Mouse (Mus musculus) hindbrain, embryonic 11.5 days (tissue): Measurements from ENCODE around the gene Atcay. TPM values are rescaled to one million over a fixed set of nuclear protein-coding genes. Genes with fewer than 3 reads are reported as not detected.
A peak's percentile ranks its signal among the peaks of the same experiment; 100 is the strongest.

ENCODE experiments used
- ATAC-seq: fragments of 200-750 bp; cut with Nextera tagmentation; 2 replicates; pipeline ENCODE4 v1.8.0; 2017; ENCODE audit warnings: mild to moderate bottlenecking, moderate TSS enrichment, moderate library complexity; ENCODE audit not compliant: low FRiP score
- DNase-seq: peaks from one replicate; pipeline ENCODE4 v3.0.0-alpha.2; 2015; ENCODE audit warnings: low spot score
- H3K27ac ChIP-seq: fragments of 300-500 bp; sonication (generic); 2 replicates; pipeline ENCODE4 v1.5.1; 2014; ENCODE audit warnings: mild to moderate bottlenecking, low read depth, low read length
- H3K27me3 ChIP-seq: fragments of 300-500 bp; sonication (generic); 2 replicates; pipeline ENCODE4 v1.6.1; 2014; ENCODE audit warnings: mild to moderate bottlenecking, low read length, moderate library complexity, mixed read lengths; ENCODE audit not compliant: control insufficient read depth, insufficient read depth
- H3K36me3 ChIP-seq: fragments of 300-500 bp; sonication (generic); 2 replicates; pipeline ENCODE4 v1.6.1; 2014; ENCODE audit warnings: mild to moderate bottlenecking, low read length, moderate library complexity, mixed read lengths; ENCODE audit not compliant: control insufficient read depth, insufficient read depth
- H3K4me1 ChIP-seq: fragments of 300-500 bp; sonication (generic); replicated peaks from 2 replicates; pipeline ENCODE4 v1.6.1; 2014; ENCODE audit warnings: low read length, mixed read lengths; ENCODE audit not compliant: control insufficient read depth, insufficient read depth
- H3K4me2 ChIP-seq: fragments of 300-500 bp; sonication (generic); replicated peaks from 2 replicates; pipeline ENCODE4 v1.6.1; 2014; ENCODE audit warnings: mild to moderate bottlenecking, low read depth, low read length
- H3K4me3 ChIP-seq: fragments of 300-500 bp; sonication (generic); 2 replicates; pipeline ENCODE4 v1.5.1; 2014; ENCODE audit warnings: low read depth, low read length
- H3K9ac ChIP-seq: fragments of 300-500 bp; sonication (generic); 2 replicates; pipeline ENCODE4 v1.6.1; 2014; ENCODE audit warnings: low read depth, low read length
- H3K9me3 ChIP-seq: fragments of 300-500 bp; sonication (generic); 2 replicates; pipeline ENCODE4 v1.6.1; 2016; ENCODE audit warnings: low read length; ENCODE audit not compliant: control insufficient read depth
- WGBS: fragments of 180-500 bp; shearing (Covaris S2); extraction: QIAGEN DNeasy Blood & Tissue Kit; methylation state at CpG from one replicate; pipeline ENCODE4 v1.1.7; 2014; 5-methylcytosine and 5-hydroxymethylcytosine counted together
- polyA plus RNA-seq: library from polyadenylated mRNA; unstranded; fragments of >200 nt; fragmentation: Nextera tagmentation; extraction: Ambion mirVana; gene quantifications from 2 replicates; pipeline ENCODE4 v1.2.1, GENCODE M21; 2014

Atcay gene
- polyA plus RNA-seq, 1 experiment from 2014 or later, result 22.8 TPM

DNA sequence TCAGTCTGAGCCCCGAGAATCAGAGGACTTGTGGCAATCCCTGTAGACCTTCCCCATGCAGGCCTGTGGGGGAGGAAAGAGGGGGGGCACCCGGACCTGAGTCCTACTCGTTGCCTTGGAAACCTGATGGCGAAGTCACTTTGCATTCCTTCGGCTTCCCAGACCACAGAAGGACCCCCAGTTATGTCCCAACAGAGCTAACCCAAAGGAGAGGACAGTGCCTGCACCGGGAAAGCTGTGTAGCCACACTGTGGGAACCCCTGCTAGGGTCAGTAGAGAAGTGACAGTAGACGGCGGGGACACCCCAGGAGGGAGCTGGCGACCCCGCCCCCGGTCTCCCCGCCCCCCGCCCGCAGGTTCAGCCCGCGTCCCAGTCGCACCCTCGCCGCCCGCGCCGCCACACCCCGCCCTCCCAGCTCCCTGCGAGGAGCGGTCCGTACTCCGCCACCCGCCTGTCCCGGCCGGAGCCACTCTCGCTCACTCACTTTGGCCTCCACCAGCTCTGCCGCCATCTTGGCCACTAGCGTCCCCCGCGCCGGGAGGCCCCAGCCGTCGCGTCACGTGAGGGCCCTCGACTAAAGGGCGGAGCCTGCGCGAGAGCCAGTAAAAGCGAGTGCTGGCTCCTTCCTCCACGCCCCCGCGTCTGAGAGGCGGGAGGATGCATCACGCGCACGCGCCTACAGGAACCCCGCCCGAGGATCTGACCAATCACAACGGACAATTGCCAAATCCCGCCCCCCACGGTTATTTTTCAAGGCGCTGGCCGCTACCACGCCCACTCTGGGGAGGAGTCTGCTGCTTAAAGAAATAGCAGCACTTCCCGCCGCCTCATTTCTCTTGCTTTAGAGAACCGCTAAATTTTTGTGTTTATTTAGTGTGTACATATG is 63.2 kb downstream of the Atcay start, which contains the start of gene Pias4:
Gene Pias4, minus strand, starts transcription at position 724 of the 887 bp plus-strand sequence.
- H3K9me3 ChIP-seq, result no peaks in the 10 kb centered on the region
- no peaks in the 10 kb centered on the region for H3K27me3 ChIP-seq
- peak within 1 kb of the TSS; percentile 95 for H3K4me3 ChIP-seq
- H3K4me2 ChIP-seq, result peak within 1 kb of the TSS; percentile 66
- H3K4me1 ChIP-seq, result 0 out of 2 replicates have a peak, but pooled peaks cover 3% of the 10 kb centered on the region
- WGBS, result under 1% methylated on average over 63 of the region's 64 CpGs
- peak within 1 kb of the TSS; percentile 24; the same call in 1 of the 2 replicates for H3K27ac ChIP-seq
- DNase-seq (peak; percentile 100), ATAC-seq (peak; percentile 92)
- peak within 1 kb of the TSS; percentile 82 for H3K9ac ChIP-seq
- 0 out of 2 replicates have a peak, but pooled peaks cover 2% of the 10 kb centered on the region for H3K36me3 ChIP-seq

DNA sequence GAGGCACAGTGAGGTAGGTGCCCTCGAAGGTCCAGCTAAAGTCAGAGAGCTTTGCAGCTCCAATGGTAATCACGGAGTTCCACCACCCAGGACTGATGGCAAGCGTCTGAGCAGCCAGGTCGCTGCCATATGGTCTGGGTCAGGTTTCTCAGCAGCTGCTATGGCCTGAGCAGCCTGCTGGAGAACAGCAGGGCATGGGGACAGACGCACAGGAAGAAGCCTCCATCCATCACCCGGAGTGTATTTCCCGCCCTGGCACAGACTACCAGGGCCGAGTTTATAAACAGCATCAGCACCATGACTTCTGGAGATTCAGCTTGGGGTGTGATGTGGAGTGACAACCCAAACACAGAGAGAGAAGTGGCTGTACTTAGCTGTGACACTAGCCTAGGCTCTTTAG is 65.5 kb downstream of the Atcay start:
- Histone ChIP-seq H3K27ac (no peak overlapping the region), H3K9ac (no peak overlapping the region), H3K4me2 (no peak overlapping the region), H3K27me3 (no peaks in the 10 kb centered on the region), H3K36me3 (peaks cover 8% of the 10 kb centered on the region; the same call in 1 of the 2 replicates), H3K4me1 (0 out of 2 replicates have a peak, but pooled peaks cover 3% of the 10 kb centered on the region), H3K4me3 (no peak overlapping the region), H3K9me3 (no peaks in the 10 kb centered on the region)
- DNase-seq, result no peak
- ATAC-seq, result no peak
- WGBS, result 78% methylated on average over 8 of the region's 8 CpGs

DNA sequence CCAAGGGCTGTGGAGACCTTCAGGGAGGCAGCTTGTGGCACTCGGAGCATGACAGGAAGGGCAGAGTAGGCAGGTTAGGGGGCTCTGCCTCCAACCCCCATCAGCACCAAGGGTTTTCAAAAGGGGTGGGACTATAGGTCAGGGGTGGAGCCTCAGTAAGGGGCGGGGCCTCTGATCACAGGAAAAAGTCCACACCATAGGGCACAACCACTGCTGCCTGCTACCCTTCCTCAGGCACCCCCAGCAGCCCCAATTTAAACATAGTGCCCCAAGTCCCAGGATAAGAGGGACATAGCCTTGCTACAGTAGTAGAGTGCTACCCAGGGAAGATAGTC is 68.3 kb downstream of the Atcay start:
- ATAC-seq (0 out of 2 replicates have a peak, but pooled peaks have one; percentile 7), DNase-seq (no peak)
- Histone ChIP-seq H3K27me3 (no peaks in the 10 kb centered on the region), H3K9me3 (no peaks in the 10 kb centered on the region), H3K4me2 (no peak overlapping the region), H3K36me3 (peaks cover 13% of the 10 kb centered on the region; the same call in 1 of the 2 replicates), H3K4me3 (no peak overlapping the region), H3K27ac (peak overlapping the region; percentile 58), H3K4me1 (0 out of 2 replicates have a peak, but pooled peaks cover 3% of the 10 kb centered on the region), H3K9ac (no peak overlapping the region)
- 75% methylated on average over 2 of the region's 2 CpGs for WGBS

DNA sequence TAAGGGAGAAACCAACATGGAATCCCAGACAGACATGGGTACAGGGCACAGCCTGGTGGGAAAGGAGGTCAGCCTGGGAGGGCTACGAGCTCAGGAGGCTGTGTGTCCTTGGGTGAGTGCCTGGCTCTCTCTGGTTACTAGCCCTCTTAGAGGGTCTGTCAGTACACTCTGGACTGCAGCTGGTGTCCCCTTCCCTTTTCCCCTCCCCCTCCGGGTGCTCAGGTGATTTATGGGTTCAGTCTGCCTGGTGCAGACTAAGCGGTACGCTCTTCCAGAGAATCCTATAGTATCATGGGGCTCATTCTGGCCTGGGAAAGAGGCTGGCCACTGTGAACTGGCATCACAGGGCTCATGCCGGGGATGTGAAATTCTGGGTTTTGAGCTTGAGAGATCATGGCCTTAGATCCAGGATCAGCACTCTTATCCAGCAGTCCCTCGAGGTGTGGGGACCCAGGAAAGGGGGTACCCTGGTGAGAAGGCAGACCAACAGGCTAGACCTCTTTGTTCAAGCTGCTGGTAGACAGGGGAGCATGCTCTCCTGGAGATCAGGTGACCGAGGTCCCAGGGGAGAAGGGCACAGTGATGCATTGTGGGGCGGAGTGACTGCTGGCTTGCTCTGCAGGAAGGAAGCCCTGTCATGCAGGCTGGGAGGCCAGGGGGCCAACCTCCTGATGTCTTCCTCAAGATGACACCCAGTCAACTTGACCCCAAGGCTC is 68.9 kb downstream of the Atcay start:
- ATAC-seq, result peak; percentile 65
- peak overlapping the region; percentile 58 for H3K27ac ChIP-seq
- H3K4me2 ChIP-seq, result no peak overlapping the region
- H3K9me3 ChIP-seq, result no peaks in the 10 kb centered on the region
- DNase-seq, result no peak
- 88% methylated on average over 8 of the region's 8 CpGs for WGBS
- 0 out of 2 replicates have a peak, but pooled peaks cover 1% of the 10 kb centered on the region for H3K4me1 ChIP-seq
- H3K9ac ChIP-seq, result no peak overlapping the region
- no peak overlapping the region for H3K4me3 ChIP-seq
- H3K36me3 ChIP-seq, result peaks cover 18% of the 10 kb centered on the region; the same call in 1 of the 2 replicates
- no peaks in the 10 kb centered on the region for H3K27me3 ChIP-seq

DNA sequence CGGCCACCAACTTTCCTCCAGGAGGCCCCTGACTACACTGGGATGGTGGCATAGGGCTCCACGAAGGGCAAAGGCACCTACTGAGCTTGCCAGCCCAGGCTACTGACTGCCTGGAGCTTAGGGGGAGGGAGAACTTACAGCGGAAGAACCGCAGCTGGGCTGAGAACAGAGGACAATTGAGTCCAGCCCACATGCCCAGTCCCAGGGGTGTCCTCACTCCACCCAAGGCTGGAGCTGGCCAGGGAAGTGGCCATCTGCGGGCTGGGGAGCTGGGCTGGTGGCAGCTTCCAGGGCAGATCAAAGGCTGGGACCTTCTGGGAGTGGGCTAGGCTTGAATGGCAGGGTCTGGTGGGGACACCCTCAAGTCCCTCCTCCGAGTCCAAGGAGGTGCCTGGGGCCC is 75.9 kb downstream of the Atcay start:
- Histone ChIP-seq H3K9ac (no peak overlapping the region), H3K36me3 (peaks cover 26% of the 10 kb centered on the region), H3K9me3 (no peaks in the 10 kb centered on the region), H3K4me2 (no peak overlapping the region), H3K27me3 (no peaks in the 10 kb centered on the region), H3K4me3 (no peak overlapping the region), H3K27ac (no peak overlapping the region), H3K4me1 (no peaks in the 10 kb centered on the region)
- ATAC-seq (no peak), DNase-seq (no peak)
- WGBS, result 87% methylated on average over 6 of the region's 6 CpGs

Other genes with a start within 250 kb of the Atcay start
- gene Gng7, start 215.9 kb downstream of the Atcay start, polyA plus RNA-seq, result 6.6 and 7.2 TPM in 2 replicates
- gene Diras1, start 205.2 kb downstream of the Atcay start, polyA plus RNA-seq, result 3.4 and 5.8 TPM in 2 replicates
- 9.2 and 11.0 TPM in 2 replicates for gene Slc39a3, start 193.4 kb downstream of the Atcay start, polyA plus RNA-seq
- gene Sgta, start 170.7 kb downstream of the Atcay start, polyA plus RNA-seq, result 200 and 210 TPM in 2 replicates
- 44.1 and 46.4 TPM in 2 replicates for gene Thop1, start 160.8 kb downstream of the Atcay start, polyA plus RNA-seq
- gene Creb3l3, start 132.0 kb downstream of the Atcay start, polyA plus RNA-seq, result 0.23 and 0.49 TPM in 2 replicates
- 201 and 203 TPM in 2 replicates for gene Map2k2, start 124.9 kb downstream of the Atcay start, polyA plus RNA-seq
- 6.6 and 7.9 TPM in 2 replicates for gene Zbtb7a, start 95.6 kb downstream of the Atcay start, polyA plus RNA-seq
- gene Pias4, start 62.9 kb downstream of the Atcay start, polyA plus RNA-seq, result 52.7 and 54.1 TPM in 2 replicates
- 380 and 413 TPM in 2 replicates for gene Eef2, start 54.2 kb downstream of the Atcay start, polyA plus RNA-seq
- 49.9 and 53.3 TPM in 2 replicates for gene Dapk3, start 47.8 kb downstream of the Atcay start, polyA plus RNA-seq
- not detected in 2 replicates for gene 4930442H23Rik, start 47.0 kb downstream of the Atcay start, polyA plus RNA-seq
- 0.08 TPM in 1 of 2 replicates, not detected in the other for gene Nmrk2, start 28.8 kb downstream of the Atcay start, polyA plus RNA-seq
- 3.4 and 4.3 TPM in 2 replicates for gene Zfr2, start 2.3 kb upstream of the Atcay start, polyA plus RNA-seq
- 3.1 and 3.3 TPM in 2 replicates for gene Matk, start 22.1 kb upstream of the Atcay start, polyA plus RNA-seq
- 179 and 182 TPM in 2 replicates for gene Mrpl54, start 36.1 kb upstream of the Atcay start, polyA plus RNA-seq
- 32.1 and 33.5 TPM in 2 replicates for gene Apba3, start 36.1 kb upstream of the Atcay start, polyA plus RNA-seq
- 3.8 and 3.9 TPM in 2 replicates for gene Tjp3, start 60.7 kb upstream of the Atcay start, polyA plus RNA-seq
- 46.3 and 47.0 TPM in 2 replicates for gene Pip5k1c, start 62.1 kb upstream of the Atcay start, polyA plus RNA-seq
- gene Cactin, start 90.3 kb upstream of the Atcay start, polyA plus RNA-seq, result 26.0 and 28.9 TPM in 2 replicates
- 2.3 TPM in 2 replicates for gene Tbxa2r, start 97.9 kb upstream of the Atcay start, polyA plus RNA-seq
- gene Gipc3, start 112.4 kb upstream of the Atcay start, polyA plus RNA-seq, result not detected in 2 replicates
- gene Hmg20b, start 119.6 kb upstream of the Atcay start, polyA plus RNA-seq, result 90.2 and 100 TPM in 2 replicates
- gene Mfsd12, start 126.7 kb upstream of the Atcay start, polyA plus RNA-seq, result 3.9 and 4.6 TPM in 2 replicates
- gene 4930404N11Rik, start 135.0 kb upstream of the Atcay start, polyA plus RNA-seq, result 0.47 TPM in 1 of 2 replicates, not detected in the other
- gene Fzr1, start 147.7 kb upstream of the Atcay start, polyA plus RNA-seq, result 83.0 and 92.1 TPM in 2 replicates
- 44.8 and 52.6 TPM in 2 replicates for gene Dohh, start 153.6 kb upstream of the Atcay start, polyA plus RNA-seq
- gene Gm48551, start 153.6 kb upstream of the Atcay start, polyA plus RNA-seq, result 2.2 and 3.2 TPM in 2 replicates
- gene Gm48552, start 158.2 kb upstream of the Atcay start, polyA plus RNA-seq, result 0.49 and 1.0 TPM in 2 replicates
- 2.7 and 4.1 TPM in 2 replicates for gene Smim24, start 162.2 kb upstream of the Atcay start, polyA plus RNA-seq
- gene Nfic, start 224.8 kb upstream of the Atcay start, polyA plus RNA-seq, result 10.9 and 11.9 TPM in 2 replicates